9 mouse cellular contexts compared by ENCODE assay signal in the genomic region with DNA sequence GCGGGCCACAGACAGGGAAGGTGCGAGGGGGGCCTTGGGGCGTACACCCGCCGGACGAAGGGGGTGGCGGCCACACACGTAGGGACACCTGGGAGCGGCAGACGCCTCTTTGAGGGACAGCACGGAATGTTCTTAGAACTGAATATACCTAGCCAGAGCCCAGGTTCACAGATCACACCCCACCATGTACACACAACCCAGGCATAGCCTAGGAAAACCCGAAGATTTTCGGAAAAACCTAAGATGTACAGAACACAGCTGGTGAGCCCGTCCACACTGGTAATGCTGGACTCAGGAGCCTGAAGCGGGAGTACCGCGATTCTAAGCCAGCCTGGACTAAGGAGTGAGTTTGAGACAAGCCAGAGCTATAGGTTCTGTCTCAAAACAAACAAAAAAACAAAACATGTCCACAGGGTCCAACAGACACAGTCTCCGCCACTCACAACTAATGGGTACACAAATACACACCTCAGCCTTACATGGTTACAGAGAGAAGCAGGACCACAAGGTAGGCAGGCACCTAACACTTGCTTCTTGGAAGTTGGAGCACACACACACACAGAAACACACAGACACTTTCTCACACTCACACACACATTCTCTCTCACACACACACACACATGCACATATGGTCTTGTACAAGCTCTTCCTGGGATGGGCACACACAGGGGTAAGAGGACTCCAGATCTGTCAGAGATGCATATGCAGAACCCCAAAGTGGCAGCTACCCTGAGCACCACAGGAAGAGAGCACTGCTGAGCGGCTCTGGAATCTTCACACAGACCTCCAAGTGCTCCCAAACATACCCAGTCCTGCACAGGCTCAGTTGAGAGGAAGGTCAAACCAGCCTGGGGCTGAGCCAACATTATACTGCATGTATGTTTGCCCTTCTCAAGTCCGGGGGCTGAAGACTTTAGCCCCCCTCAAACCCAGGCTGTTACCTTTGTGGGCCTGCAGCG. TPM values are rescaled to one million over a fixed set of nuclear protein-coding genes. Genes with fewer than 3 reads are reported as not detected.
DNase-seq lines count a peak whose midpoint lies in the region; ATAC-seq lines count a peak whose summit lies in the region.
"Had no signal": no experiment of that assay in that cellular context is flagged by ENCODE, and none has a peak within 500 bp of the region (broad histone marks: within the 10 kb centered on the region; RNA-seq: fewer than 3 reads in every experiment).

No protein-coding gene starts in this region.

- H3K27ac ChIP-seq in liver, embryonic 11.5 days (ENCODE audit: low read depth, low read length): peak overlapping the region; percentile 73; the same call in 1 of the 2 replicates

- peaks cover 30% of the 10 kb centered on the region for H3K4me1 ChIP-seq in liver, embryonic 11.5 days (replicated peaks; ENCODE audit: control insufficient read depth, insufficient read depth, low read length)

- no peak for DNase-seq in frontal cortex, postnatal 25 days (ENCODE audit: low spot score in 2 of 2)
- peak; percentile 25 for DNase-seq in urinary bladder, adult 2 months (ENCODE audit: low spot score)
- no peak for DNase-seq in urinary bladder, postnatal 4 days (ENCODE audit: low spot score in 2 of 2)
- no peak for DNase-seq in liver, embryonic 11.5 days (ENCODE audit: low spot score)
- no peak for DNase-seq in T-cell, adult 2 months (ENCODE audit: low spot score)
- no peak for DNase-seq in frontal cortex, postnatal 14 days (ENCODE audit: low spot score in 2 of 2)
- no peak for DNase-seq in layer of hippocampus, postnatal 36 days

- WGBS in liver, embryonic 11.5 days: 21% methylated on average over 21 of the region's 21 CpGs

- H3K9me3 ChIP-seq in liver, embryonic 11.5 days (ENCODE audit: control insufficient read depth, low read length): no peaks in the 10 kb centered on the region

- H3K4me2 ChIP-seq in liver, embryonic 11.5 days: peak overlapping the region; percentile 91

- H3K27me3 ChIP-seq in liver, embryonic 11.5 days (replicated peaks; ENCODE audit: control insufficient read depth, insufficient read depth, low read length): peaks cover 25% of the 10 kb centered on the region

- ATAC-seq in frontal cortex, adult (ENCODE audit: low TSS enrichment): 0 out of 2 replicates have a peak, but pooled peaks have one; percentile 2
- no peak for ATAC-seq in liver, embryonic 11.5 days (replicated peaks; ENCODE audit: low FRiP score)

- peak overlapping the region; percentile 69 for H3K4me3 ChIP-seq in liver, embryonic 11.5 days (ENCODE audit: low read depth, low read length)

- no peaks in the 10 kb centered on the region for H3K36me3 ChIP-seq in liver, embryonic 11.5 days (ENCODE audit: control insufficient read depth, insufficient read depth, low read length)

- H3K9ac ChIP-seq in liver, embryonic 11.5 days (ENCODE audit: low read depth, low read length): peak overlapping the region; percentile 82

RNA-seq across cellular contexts. Expression of gene Nanos3, which starts 0.7 kb away (rescaled TPM):
- polyA plus RNA-seq in urinary bladder, adult 2 months (2012; rRNA removed): 0.13 TPM in 1 of 2 replicates, not detected in the other
- polyA plus RNA-seq in liver, embryonic 11.5 days (2014; fragmentation: Nextera tagmentation; extraction: Ambion mirVana): 1.2 and 1.8 TPM in 2 replicates
- total RNA-seq in layer of hippocampus, postnatal 36 days (2021): 1 to 10 TPM; 2.2 to 4.9 TPM
- total RNA-seq: hematopoietic stem cell, adult 5-6 weeks had no signal

RNA-seq across cellular contexts. Expression of gene 4930432K21Rik, which starts 36.5 kb away (rescaled TPM):
- 0.62 and 0.74 TPM in 2 replicates for polyA plus RNA-seq in urinary bladder, adult 2 months (2012; rRNA removed)
- polyA plus RNA-seq in liver, embryonic 11.5 days (2014; fragmentation: Nextera tagmentation; extraction: Ambion mirVana): 0.36 and 0.47 TPM in 2 replicates
- total RNA-seq in layer of hippocampus, postnatal 36 days (2021): 1 to 10 TPM; 1.7 to 1.8 TPM

RNA-seq across cellular contexts. Expression of gene Cc2d1a, which starts 36.6 kb away (rescaled TPM):
- polyA plus RNA-seq in urinary bladder, adult 2 months (2012; rRNA removed): 18.5 and 22.3 TPM in 2 replicates
- polyA plus RNA-seq in liver, embryonic 11.5 days (2014; fragmentation: Nextera tagmentation; extraction: Ambion mirVana): 13.7 and 14.1 TPM in 2 replicates
- total RNA-seq in layer of hippocampus, postnatal 36 days (2021): 10 to 100 TPM; 58.3 to 64.6 TPM

RNA-seq across cellular contexts. Expression of gene Zswim4, which starts 52.5 kb away (rescaled TPM):
- 8.6 and 9.2 TPM in 2 replicates for polyA plus RNA-seq in urinary bladder, adult 2 months (2012; rRNA removed)
- 7.9 and 9.1 TPM in 2 replicates for polyA plus RNA-seq in liver, embryonic 11.5 days (2014; fragmentation: Nextera tagmentation; extraction: Ambion mirVana)
- 10 to 100 TPM; 16.8 to 18.1 TPM for total RNA-seq in layer of hippocampus, postnatal 36 days (2021)

RNA-seq across cellular contexts. Expression of gene Podnl1, which starts 58.6 kb away (rescaled TPM):
- 0.66 and 1.1 TPM in 2 replicates for polyA plus RNA-seq in urinary bladder, adult 2 months (2012; rRNA removed)
- 0.12 and 0.26 TPM in 2 replicates for polyA plus RNA-seq in liver, embryonic 11.5 days (2014; fragmentation: Nextera tagmentation; extraction: Ambion mirVana)
- total RNA-seq in layer of hippocampus, postnatal 36 days (2021): not detected
